Mouse (Mus musculus): Measurements from ENCODE around the gene Olfr1392. TPM values are rescaled to one million over a fixed set of nuclear protein-coding genes. Genes with fewer than 3 reads are reported as not detected.

Olfr1392 gene
- polyA plus RNA-seq, 1 experiment from 2014 or later, result not detected

- no peak for DNase-seq (ENCODE audit: low spot score)
- Histone ChIP-seq H3K27me3 (ENCODE audit: control insufficient read depth, insufficient read depth, low read length) (no peaks in the 10 kb centered on the region), H3K4me2 (replicated peaks; ENCODE audit: low read depth) (peak overlapping the region; percentile 65), H3K4me1 (replicated peaks; ENCODE audit: control insufficient read depth, insufficient read depth) (peaks cover 26% of the 10 kb centered on the region), H3K27ac (replicated peaks) (peak overlapping the region; percentile 94), H3K4me3 (ENCODE audit: low read depth, low read length) (peak overlapping the region; percentile 21), H3K9ac (ENCODE audit: low read length) (no peak overlapping the region), H3K36me3 (ENCODE audit: control insufficient read depth, insufficient read depth, low read length) (no peaks in the 10 kb centered on the region), H3K9me3 (ENCODE audit: control insufficient read depth, low read length) (no peaks in the 10 kb centered on the region)
- 34% methylated on average over 12 of the region's 12 CpGs for WGBS
- TF ChIP-seq CTCF (IDR thresholded peaks at IDR 0.05; ENCODE audit: low read depth) (no peak), EP300 (optimal IDR thresholded peaks at IDR 0.05) (no peak)
- ATAC-seq (ENCODE audit: low FRiP score, low TSS enrichment), result no peak
Measured at GRCm38 (mm10) chr11:49245634-49246415, 39.3 kb upstream of the Olfr1392 start.

- H3K9me3 ChIP-seq (ENCODE audit: control insufficient read depth, low read length), result no peaks in the 10 kb centered on the region
- no peak overlapping the region; the same call in 1 of the 2 replicates for H3K4me2 ChIP-seq (replicated peaks; ENCODE audit: low read depth)
- TF ChIP-seq CTCF (IDR thresholded peaks at IDR 0.05; ENCODE audit: low read depth), result no peak
- TF ChIP-seq EP300 (optimal IDR thresholded peaks at IDR 0.05), result no peak
- 0 out of 2 replicates have a peak overlapping the region, but pooled peaks have one; percentile 56 for H3K27ac ChIP-seq (replicated peaks)
- H3K27me3 ChIP-seq (ENCODE audit: control insufficient read depth, insufficient read depth, low read length), result no peaks in the 10 kb centered on the region
- H3K9ac ChIP-seq (ENCODE audit: low read length), result no peak overlapping the region
- no peak for DNase-seq (ENCODE audit: low spot score)
- H3K4me1 ChIP-seq (replicated peaks; ENCODE audit: control insufficient read depth, insufficient read depth), result peaks cover 31% of the 10 kb centered on the region
- no peak for ATAC-seq (ENCODE audit: low FRiP score, low TSS enrichment)
- 80% methylated on average over 4 of the region's 4 CpGs for WGBS
- no peak overlapping the region for H3K4me3 ChIP-seq (ENCODE audit: low read depth, low read length)
- H3K36me3 ChIP-seq (ENCODE audit: control insufficient read depth, insufficient read depth, low read length), result no peaks in the 10 kb centered on the region
Measured at GRCm38 (mm10) chr11:49246523-49246922, 38.6 kb upstream of the Olfr1392 start.

GRCm38 (mm10) chr11:49247255-49247654 lies 37.8 kb upstream of the Olfr1392 start:
- TF ChIP-seq CTCF (IDR thresholded peaks at IDR 0.05; ENCODE audit: low read depth), result no peak
- no peak for TF ChIP-seq EP300 (optimal IDR thresholded peaks at IDR 0.05)
- Histone ChIP-seq H3K4me2 (replicated peaks; ENCODE audit: low read depth) (no peak overlapping the region; the same call in 1 of the 2 replicates), H3K4me1 (replicated peaks; ENCODE audit: control insufficient read depth, insufficient read depth) (peaks cover 33% of the 10 kb centered on the region), H3K27ac (replicated peaks) (peak overlapping the region; percentile 56), H3K4me3 (ENCODE audit: low read depth, low read length) (no peak overlapping the region), H3K27me3 (ENCODE audit: control insufficient read depth, insufficient read depth, low read length) (no peaks in the 10 kb centered on the region), H3K9me3 (ENCODE audit: control insufficient read depth, low read length) (no peaks in the 10 kb centered on the region), H3K36me3 (ENCODE audit: control insufficient read depth, insufficient read depth, low read length) (no peaks in the 10 kb centered on the region), H3K9ac (ENCODE audit: low read length) (no peak overlapping the region)
- no peak for ATAC-seq (ENCODE audit: low FRiP score, low TSS enrichment)
- WGBS, result 23% methylated on average over 2 of the region's 2 CpGs
- DNase-seq (ENCODE audit: low spot score), result no peak

GRCm38 (mm10) chr11:49248226-49248973 lies 36.7 kb upstream of the Olfr1392 start:
- Histone ChIP-seq H3K4me3 (ENCODE audit: low read depth, low read length) (no peak overlapping the region), H3K27me3 (ENCODE audit: control insufficient read depth, insufficient read depth, low read length) (no peaks in the 10 kb centered on the region), H3K36me3 (ENCODE audit: control insufficient read depth, insufficient read depth, low read length) (peaks cover 4% of the 10 kb centered on the region; the same call in 1 of the 2 replicates), H3K4me2 (replicated peaks; ENCODE audit: low read depth) (peak overlapping the region; percentile 2; the same call in 1 of the 2 replicates), H3K9ac (ENCODE audit: low read length) (0 out of 2 replicates have a peak overlapping the region, but pooled peaks have one; percentile 23), H3K27ac (replicated peaks) (peak overlapping the region; percentile 98), H3K4me1 (replicated peaks; ENCODE audit: control insufficient read depth, insufficient read depth) (peaks cover 33% of the 10 kb centered on the region), H3K9me3 (ENCODE audit: control insufficient read depth, low read length) (no peaks in the 10 kb centered on the region)
- no peak for ATAC-seq (ENCODE audit: low FRiP score, low TSS enrichment)
- TF ChIP-seq CTCF (IDR thresholded peaks at IDR 0.05; ENCODE audit: low read depth) (no peak), EP300 (optimal IDR thresholded peaks at IDR 0.05) (peak; percentile 27)
- DNase-seq (ENCODE audit: low spot score), result peak; percentile 46
- WGBS, result 20% methylated on average over 6 of the region's 6 CpGs

GRCm38 (mm10) chr11:49248974-49249700 lies 35.9 kb upstream of the Olfr1392 start:
- H3K27ac ChIP-seq (replicated peaks), result peak overlapping the region; percentile 98
- H3K9ac ChIP-seq (ENCODE audit: low read length), result 0 out of 2 replicates have a peak overlapping the region, but pooled peaks have one; percentile 23
- no peak for TF ChIP-seq EP300 (optimal IDR thresholded peaks at IDR 0.05)
- no peak for TF ChIP-seq CTCF (IDR thresholded peaks at IDR 0.05; ENCODE audit: low read depth)
- no peaks in the 10 kb centered on the region for H3K27me3 ChIP-seq (ENCODE audit: control insufficient read depth, insufficient read depth, low read length)
- peaks cover 6% of the 10 kb centered on the region; the same call in 1 of the 2 replicates for H3K36me3 ChIP-seq (ENCODE audit: control insufficient read depth, insufficient read depth, low read length)
- 51% methylated on average over 6 of the region's 6 CpGs for WGBS
- no peaks in the 10 kb centered on the region for H3K9me3 ChIP-seq (ENCODE audit: control insufficient read depth, low read length)
- H3K4me1 ChIP-seq (replicated peaks; ENCODE audit: control insufficient read depth, insufficient read depth), result peaks cover 33% of the 10 kb centered on the region
- DNase-seq (ENCODE audit: low spot score) (no peak), ATAC-seq (ENCODE audit: low FRiP score, low TSS enrichment) (no peak)
- H3K4me2 ChIP-seq (replicated peaks; ENCODE audit: low read depth), result peak overlapping the region; percentile 2
- no peak overlapping the region for H3K4me3 ChIP-seq (ENCODE audit: low read depth, low read length)

Measured in stomach, postnatal 0 days (tissue).